In genomic region chr8:120679629-120680387, GRCm38 (mm10) we compare ENCODE assay signal across 23 mouse cellular contexts. TPM values are rescaled to one million over a fixed set of nuclear protein-coding genes. Genes with fewer than 3 reads are reported as not detected.
A peak's percentile ranks its signal among the peaks of the same experiment; 100 is the strongest.
DNase-seq lines count a peak whose midpoint lies in the region; ATAC-seq and TF ChIP-seq lines count a peak whose summit lies in the region.
"Had no signal": no experiment of that assay in that cellular context is flagged by ENCODE, and none has a peak within 500 bp of the region (broad histone marks: within the 10 kb centered on the region; RNA-seq: fewer than 3 reads in every experiment).

No protein-coding gene starts in this region.

- H3K27ac ChIP-seq in MEL (ENCODE audit: control insufficient read depth, low read depth, low read length): no peak overlapping the region
- peak overlapping the region; percentile 74 for H3K27ac ChIP-seq in intestine, postnatal 0 days (ENCODE audit: low read depth, low read length)
- H3K27ac ChIP-seq in liver, embryonic 16.5 days (ENCODE audit: low read length): no peak overlapping the region
- H3K27ac ChIP-seq in midbrain, embryonic 16.5 days (ENCODE audit: low read length): no peak overlapping the region
- H3K27ac ChIP-seq: embryonic facial prominence, embryonic 12.5 days; hindbrain, embryonic 12.5 days; layer of hippocampus, adult 2 months; limb, embryonic 13.5 days; neural tube, embryonic 15.5 days had no signal

- peak; percentile 33 for DNase-seq in adrenal gland, postnatal 14 days
- no peak for DNase-seq in adrenal gland, adult (ENCODE audit: inconsistent age in 2 of 2, low spot score in 1 of 2)
- DNase-seq in MEL (ENCODE audit: low read depth, low spot score): peak; percentile 76
- no peak for DNase-seq in frontal cortex, postnatal 14 days (ENCODE audit: low spot score in 2 of 2)
- no peak for DNase-seq in Muller cell, postnatal 12 days (ENCODE audit: inconsistent ontology term)
- DNase-seq: cerebellum, adult 18-20 months; cerebellum, postnatal 25 days; kidney, adult 9 months; right cerebral cortex, adult 18-20 months had no signal

- TF ChIP-seq EP300 in MEL (IDR thresholded peaks at IDR 0.05; ENCODE audit: low read depth in 1 of 2, low read length in 2 of 2): peak in 1 of 2 experiments; percentile 24; a peak in 1 of 4 replicates

- no peaks in the 10 kb centered on the region for H3K79me2 ChIP-seq in MEL (ENCODE audit: control insufficient read depth, insufficient read depth, low read length, poor library complexity)

- H3K27me3 ChIP-seq in MEL (ENCODE audit: control insufficient read depth in 1 of 2, insufficient read depth in 2 of 2, low read length in 2 of 2): no peaks in the 10 kb centered on the region
- H3K27me3 ChIP-seq in intestine, postnatal 0 days (replicated peaks; ENCODE audit: control insufficient read depth, insufficient read depth, low read length): no peaks in the 10 kb centered on the region
- no peaks in the 10 kb centered on the region for H3K27me3 ChIP-seq in liver, embryonic 16.5 days (ENCODE audit: control insufficient read depth, insufficient read depth, low read depth, low read length)
- H3K27me3 ChIP-seq in midbrain, embryonic 16.5 days (ENCODE audit: control insufficient read depth, insufficient read depth, low read depth, low read length): no peaks in the 10 kb centered on the region
- H3K27me3 ChIP-seq: embryonic facial prominence, embryonic 12.5 days; hindbrain, embryonic 12.5 days; neural tube, embryonic 15.5 days had no signal

- no peak overlapping the region for H3K9ac ChIP-seq in MEL (ENCODE audit: control insufficient read depth, low read depth, low read length, poor library complexity, severe bottlenecking)
- no peak overlapping the region for H3K9ac ChIP-seq in intestine, postnatal 0 days (ENCODE audit: low read depth, low read length)
- no peak overlapping the region for H3K9ac ChIP-seq in liver, embryonic 16.5 days (ENCODE audit: low read depth, low read length)
- no peak overlapping the region for H3K9ac ChIP-seq in midbrain, embryonic 16.5 days (ENCODE audit: low read depth, low read length)
- H3K9ac ChIP-seq: embryonic facial prominence, embryonic 12.5 days; forebrain, postnatal 0 days; hindbrain, embryonic 12.5 days; limb, embryonic 13.5 days; lung, embryonic 14.5 days; neural tube, embryonic 15.5 days had no signal

- H3K4me3 ChIP-seq in MEL (ENCODE audit: control insufficient read depth in 1 of 2, insufficient read depth in 1 of 2, low read depth in 2 of 2, low read length in 2 of 2): no peak overlapping the region; a peak in 1 of 4 replicates
- H3K4me3 ChIP-seq in intestine, postnatal 0 days (ENCODE audit: low read depth, low read length): no peak overlapping the region
- H3K4me3 ChIP-seq in liver, embryonic 16.5 days (ENCODE audit: low read depth, low read length): no peak overlapping the region
- no peak overlapping the region for H3K4me3 ChIP-seq in midbrain, embryonic 16.5 days (ENCODE audit: low read depth, low read length)
- H3K4me3 ChIP-seq: embryonic facial prominence, embryonic 12.5 days; hindbrain, embryonic 12.5 days; layer of hippocampus, adult 2 months; limb, embryonic 13.5 days; neural tube, embryonic 15.5 days had no signal

- peaks cover 0 to 9% of the 10 kb centered on the region in 2 experiments; a peak in 2 of 4 replicates for H3K4me1 ChIP-seq in MEL (ENCODE audit: control insufficient read depth in 1 of 2, insufficient read depth in 2 of 2, low read length in 2 of 2)
- H3K4me1 ChIP-seq in intestine, postnatal 0 days (replicated peaks; ENCODE audit: control insufficient read depth, insufficient read depth, low read length): peaks cover 8% of the 10 kb centered on the region
- H3K4me1 ChIP-seq in liver, embryonic 16.5 days (ENCODE audit: control insufficient read depth, low read depth, low read length): peaks cover 7% of the 10 kb centered on the region
- no peaks in the 10 kb centered on the region for H3K4me1 ChIP-seq in midbrain, embryonic 16.5 days (ENCODE audit: control insufficient read depth, insufficient read depth, low read length)
- H3K4me1 ChIP-seq: neural tube, embryonic 15.5 days had no signal

- peak; percentile 87 for ATAC-seq in intestine, postnatal 0 days
- peak; percentile 59 for ATAC-seq in liver, embryonic 16.5 days (ENCODE audit: low read depth)
- ATAC-seq in midbrain, embryonic 16.5 days: no peak

- peaks cover 0 to 5% of the 10 kb centered on the region in 2 experiments; a peak in 2 of 4 replicates for H3K36me3 ChIP-seq in MEL (ENCODE audit: control insufficient read depth in 1 of 2, insufficient read depth in 2 of 2, low read length in 2 of 2)
- peaks cover 9% of the 10 kb centered on the region; the same call in 1 of the 2 replicates for H3K36me3 ChIP-seq in intestine, postnatal 0 days (ENCODE audit: control insufficient read depth, insufficient read depth)
- H3K36me3 ChIP-seq in liver, embryonic 16.5 days (ENCODE audit: control insufficient read depth, insufficient read depth): no peaks in the 10 kb centered on the region
- H3K36me3 ChIP-seq in midbrain, embryonic 16.5 days (ENCODE audit: control insufficient read depth, insufficient read depth, low read length): no peaks in the 10 kb centered on the region

- TF ChIP-seq POLR2A in MEL (IDR thresholded peaks at IDR 0.05; ENCODE audit: control insufficient read depth in 1 of 2, insufficient read depth in 1 of 2, low read depth in 1 of 2, low read length in 2 of 2, poor library complexity in 1 of 2): no peak

- WGBS in intestine, postnatal 0 days: 20% methylated on average over 11 of the region's 11 CpGs
- WGBS in liver, embryonic 16.5 days (ENCODE audit: insufficient replicate concordance): 15% methylated on average over 11 of the region's 11 CpGs
- WGBS in midbrain, embryonic 16.5 days: 80% methylated on average over 11 of the region's 11 CpGs

- TF ChIP-seq CTCF in MEL (IDR thresholded peaks at IDR 0.05 in 2 of 3, conservative IDR thresholded peaks at IDR 0.05 in 1 of 3; ENCODE audit: control insufficient read depth in 1 of 3, insufficient read depth in 1 of 3, low read depth in 2 of 3, low read length in 3 of 3, poor library complexity in 1 of 3, severe bottlenecking in 1 of 3): no peak
- TF ChIP-seq CTCF in intestine, postnatal 0 days (IDR thresholded peaks at IDR 0.05; ENCODE audit: low read depth): no peak

- H3K4me2 ChIP-seq in intestine, postnatal 0 days (replicated peaks; ENCODE audit: low read depth): peak overlapping the region; percentile 27; the same call in 1 of the 2 replicates
- H3K4me2 ChIP-seq in liver, embryonic 16.5 days (ENCODE audit: low read depth, low read length): no peak overlapping the region
- H3K4me2 ChIP-seq in midbrain, embryonic 16.5 days (ENCODE audit: low read length): no peak overlapping the region
- H3K4me2 ChIP-seq: embryonic facial prominence, embryonic 12.5 days; hindbrain, embryonic 12.5 days; limb, embryonic 13.5 days; lung, embryonic 14.5 days; neural tube, embryonic 15.5 days had no signal

- no peak for TF ChIP-seq RAD21 in MEL (IDR thresholded peaks at IDR 0.05; ENCODE audit: low read depth, low read length)

- no peaks in the 10 kb centered on the region for H3K9me3 ChIP-seq in MEL (replicated peaks; ENCODE audit: insufficient read depth, low read length)
- H3K9me3 ChIP-seq in intestine, postnatal 0 days (ENCODE audit: control insufficient read depth): no peaks in the 10 kb centered on the region
- no peaks in the 10 kb centered on the region for H3K9me3 ChIP-seq in liver, embryonic 16.5 days (replicated peaks; ENCODE audit: control insufficient read depth, low read length)
- H3K9me3 ChIP-seq in midbrain, embryonic 16.5 days (replicated peaks; ENCODE audit: control insufficient read depth, low read length, poor library complexity, severe bottlenecking): no peaks in the 10 kb centered on the region
- H3K9me3 ChIP-seq: embryonic facial prominence, embryonic 12.5 days; hindbrain, embryonic 12.5 days; limb, embryonic 13.5 days; neural tube, embryonic 15.5 days had no signal

RNA-seq across cellular contexts. Expression of gene Emc8, which starts 11.4 kb away (rescaled TPM):
- total RNA-seq in adrenal gland, postnatal 14 days (2021): 106 and 116 TPM in 2 replicates
- total RNA-seq in MEL (2012; rRNA removed): 180 and 187 TPM in 2 replicates
- polyA plus RNA-seq in MEL (2012; ENCODE audit: insufficient read depth in 1 of 2, insufficient read length in 2 of 2, low read depth in 1 of 2, low replicate concordance in 2 of 2, missing spikeins in 1 of 2): 100 to 1,000 TPM in 1 of 2 experiments, not detected in 1; 269 TPM
- 127 and 135 TPM in 2 replicates for polyA plus RNA-seq in intestine, postnatal 0 days (2015; fragmentation: Nextera tagmentation; extraction: Ambion mirVana)
- 83.1 and 93.1 TPM in 2 replicates for polyA plus RNA-seq in liver, embryonic 16.5 days (2015; fragmentation: Nextera tagmentation; extraction: Ambion mirVana)
- polyA plus RNA-seq in midbrain, embryonic 16.5 days (2015; fragmentation: Nextera tagmentation; extraction: Ambion mirVana): 99.5 and 105 TPM in 2 replicates

RNA-seq across cellular contexts. Expression of gene Cox4i1, which starts 11.8 kb away (rescaled TPM):
- total RNA-seq in adrenal gland, postnatal 14 days (2021): 2,387 and 2,670 TPM in 2 replicates
- total RNA-seq in MEL (2012; rRNA removed): 1,299 and 1,431 TPM in 2 replicates
- polyA plus RNA-seq in MEL (2012; ENCODE audit: insufficient read depth in 1 of 2, insufficient read length in 2 of 2, low read depth in 1 of 2, low replicate concordance in 2 of 2, missing spikeins in 1 of 2): 1,000 to 10,000 TPM; 1,011 to 2,173 TPM
- polyA plus RNA-seq in intestine, postnatal 0 days (2015; fragmentation: Nextera tagmentation; extraction: Ambion mirVana): 2,406 and 2,420 TPM in 2 replicates
- 638 and 672 TPM in 2 replicates for polyA plus RNA-seq in liver, embryonic 16.5 days (2015; fragmentation: Nextera tagmentation; extraction: Ambion mirVana)
- polyA plus RNA-seq in midbrain, embryonic 16.5 days (2015; fragmentation: Nextera tagmentation; extraction: Ambion mirVana): 1,051 and 1,134 TPM in 2 replicates

RNA-seq across cellular contexts. Expression of gene Gm27021, which starts 11.9 kb away (rescaled TPM):
- 0.64 TPM in 1 of 2 replicates, not detected in the other for total RNA-seq in adrenal gland, postnatal 14 days (2021)
- 0.54 TPM in 1 of 2 replicates, not detected in the other for total RNA-seq in MEL (2012; rRNA removed)
- polyA plus RNA-seq in MEL (2012; ENCODE audit: insufficient read depth in 1 of 2, insufficient read length in 2 of 2, low read depth in 1 of 2, low replicate concordance in 2 of 2, missing spikeins in 1 of 2): under 1 TPM in 1 of 2 experiments, not detected in 1; 0.21 TPM
- 1.0 and 1.9 TPM in 2 replicates for polyA plus RNA-seq in intestine, postnatal 0 days (2015; fragmentation: Nextera tagmentation; extraction: Ambion mirVana)
- polyA plus RNA-seq in liver, embryonic 16.5 days (2015; fragmentation: Nextera tagmentation; extraction: Ambion mirVana): 0.15 and 0.23 TPM in 2 replicates
- 4.7 and 5.6 TPM in 2 replicates for polyA plus RNA-seq in midbrain, embryonic 16.5 days (2015; fragmentation: Nextera tagmentation; extraction: Ambion mirVana)
- total RNA-seq: gastrocnemius, adult 18-20 months; gastrocnemius, postnatal 4 days; heart, adult 8-10 months; heart, postnatal 25 days had no signal

RNA-seq across cellular contexts. Expression of gene 1190005I06Rik, which starts 32.4 kb away (rescaled TPM):
- total RNA-seq in adrenal gland, postnatal 14 days (2021): 27.8 and 31.6 TPM in 2 replicates
- 2.0 and 2.3 TPM in 2 replicates for total RNA-seq in MEL (2012; rRNA removed)
- polyA plus RNA-seq in MEL (2012; ENCODE audit: insufficient read depth in 1 of 2, insufficient read length in 2 of 2, low read depth in 1 of 2, low replicate concordance in 2 of 2, missing spikeins in 1 of 2): 1 to 10 TPM in 1 of 2 experiments, not detected in 1; 2.1 TPM
- 3.9 and 4.0 TPM in 2 replicates for polyA plus RNA-seq in intestine, postnatal 0 days (2015; fragmentation: Nextera tagmentation; extraction: Ambion mirVana)
- polyA plus RNA-seq in liver, embryonic 16.5 days (2015; fragmentation: Nextera tagmentation; extraction: Ambion mirVana): 1.4 and 1.7 TPM in 2 replicates
- 18.2 and 22.2 TPM in 2 replicates for polyA plus RNA-seq in midbrain, embryonic 16.5 days (2015; fragmentation: Nextera tagmentation; extraction: Ambion mirVana)

RNA-seq across cellular contexts. Expression of gene Irf8, which starts 56.4 kb away (rescaled TPM):
- total RNA-seq in adrenal gland, postnatal 14 days (2021): 16.9 and 31.7 TPM in 2 replicates
- not detected in 2 replicates for total RNA-seq in MEL (2012; rRNA removed)
- not detected for polyA plus RNA-seq in MEL (2012; ENCODE audit: insufficient read depth in 1 of 2, insufficient read length in 2 of 2, low read depth in 1 of 2, low replicate concordance in 2 of 2, missing spikeins in 1 of 2)
- polyA plus RNA-seq in intestine, postnatal 0 days (2015; fragmentation: Nextera tagmentation; extraction: Ambion mirVana): 79.5 and 92.3 TPM in 2 replicates
- 17.4 and 18.9 TPM in 2 replicates for polyA plus RNA-seq in liver, embryonic 16.5 days (2015; fragmentation: Nextera tagmentation; extraction: Ambion mirVana)
- polyA plus RNA-seq in midbrain, embryonic 16.5 days (2015; fragmentation: Nextera tagmentation; extraction: Ambion mirVana): 3.9 TPM in 2 replicates

Comparison
In these comparisons a context has a peak if more than half of its experiments do, and no peak if none do; other contexts are left out.
1. DNase-seq: peak in adrenal gland, postnatal 14 days (single experiment) and MEL (single experiment); none in adrenal gland, adult (0 of 2), frontal cortex, postnatal 14 days (0 of 2) and Muller cell, postnatal 12 days (single experiment).